Mouse (Mus musculus) MEL (cell line): ENCODE results near the gene Adarb1. TPM values are rescaled to one million over a fixed set of nuclear protein-coding genes. Genes with fewer than 3 reads are reported as not detected.

Experiments used
- DNase-seq: peaks from one replicate; pipeline ENCODE4 v3.0.0; 2011; ENCODE audit warnings: low read depth, low spot score
- H3K27ac ChIP-seq: 2 replicates; pipeline ENCODE4 v1.5.1; 2012; ENCODE audit warnings: low read depth, mild to moderate bottlenecking, control low read depth, low read length, moderate library complexity; ENCODE audit not compliant: control insufficient read depth
- H3K27me3 ChIP-seq, 2 experiments: fragments of 150-350 bp in 1 of 2; sonication (generic) in 1 of 2; 2 replicates each; pipeline ENCODE4 v1.6.1; 2012; ENCODE audit warnings: low read length in 2 of 2, mild to moderate bottlenecking in 2 of 2, improper control_type of control experiment in 1 of 2, moderate library complexity in 1 of 2; ENCODE audit not compliant: insufficient read depth in 2 of 2, control insufficient read depth in 1 of 2
- H3K36me3 ChIP-seq, 2 experiments: 2 replicates each; pipeline ENCODE4 v1.6.1; 2012 to 2014; ENCODE audit warnings: low read length in 2 of 2, improper control_type of control experiment in 1 of 2, inconsistent platforms in 1 of 2, mild to moderate bottlenecking in 1 of 2; ENCODE audit not compliant: insufficient read depth in 2 of 2, control insufficient read depth in 1 of 2
- H3K4me1 ChIP-seq, 2 experiments: fragments of 150-350 bp in 1 of 2; sonication (generic) in 1 of 2; 2 replicates each; pipeline ENCODE4 v1.6.1; 2012; ENCODE audit warnings: low read length in 2 of 2, improper control_type of control experiment in 1 of 2, mild to moderate bottlenecking in 1 of 2; ENCODE audit not compliant: insufficient read depth in 2 of 2, control insufficient read depth in 1 of 2
- H3K4me3 ChIP-seq, 2 experiments: fragments of 150-350 bp in 1 of 2; sonication (generic) in 1 of 2; 2 replicates each; pipeline ENCODE4 v1.5.1; 2012; ENCODE audit warnings: low read depth in 2 of 2, low read length in 2 of 2, mild to moderate bottlenecking in 2 of 2, moderate library complexity in 2 of 2, control low read depth in 1 of 2, improper control_type of control experiment in 1 of 2; ENCODE audit not compliant: control insufficient read depth in 1 of 2, insufficient read depth in 1 of 2
- H3K79me2 ChIP-seq: 2 replicates; pipeline ENCODE4 v1.6.1; 2012; ENCODE audit warnings: mild to moderate bottlenecking, low read length, moderate library complexity; ENCODE audit not compliant: control insufficient read depth, poor library complexity, insufficient read depth
- H3K9ac ChIP-seq: 2 replicates; pipeline ENCODE4 v1.6.1; 2012; ENCODE audit warnings: low read depth, mild to moderate bottlenecking, control low read depth, low read length, moderate library complexity; ENCODE audit not compliant: control insufficient read depth, poor library complexity, severe bottlenecking
- H3K9me3 ChIP-seq: fragments of 150-350 bp; sonication (generic); replicated peaks from 2 replicates; pipeline ENCODE4 v1.6.1; 2012; ENCODE audit warnings: mild to moderate bottlenecking, low read length, improper control_type of control experiment, moderate library complexity; ENCODE audit not compliant: insufficient read depth
- CHD1 ChIP-seq: IDR thresholded peaks from 2 replicates; pipeline ENCODE4 v1.6.1; 2012; ENCODE audit warnings: low read depth, mild to moderate bottlenecking, inconsistent platforms, low read length, improper control_type of control experiment
- CTCF ChIP-seq, 3 experiments: IDR thresholded peaks in 2 of 3; conservative IDR thresholded peaks in 1 of 3; 2 replicates each; pipeline ENCODE4 v1.5.1; 2011 to 2012; ENCODE audit warnings: low read length in 3 of 3, low read depth in 2 of 3, mild to moderate bottlenecking in 2 of 3, improper control_type of control experiment in 1 of 3, inconsistent platforms in 1 of 3, mixed read lengths in 1 of 3, moderate library complexity in 1 of 3; ENCODE audit not compliant: control insufficient read depth in 1 of 3, insufficient read depth in 1 of 3, poor library complexity in 1 of 3, severe bottlenecking in 1 of 3
- EP300 ChIP-seq, 2 experiments: IDR thresholded peaks; 2 replicates each; pipeline ENCODE4 v1.6.1; 2011; ENCODE audit warnings: improper control_type of control experiment in 2 of 2, low read length in 2 of 2, low read depth in 1 of 2, mild to moderate bottlenecking in 1 of 2
- ETS1 ChIP-seq: IDR thresholded peaks from 2 replicates; pipeline ENCODE4 v1.6.1; 2012; ENCODE audit warnings: low read depth, mild to moderate bottlenecking, inconsistent platforms, low read length, improper control_type of control experiment, moderate library complexity
- JUND ChIP-seq: IDR thresholded peaks from 2 replicates; pipeline ENCODE4 v1.6.1; 2011; ENCODE audit warnings: low read depth, mild to moderate bottlenecking, improper control_type of control experiment, low read length
- KAT2A ChIP-seq: conservative IDR thresholded peaks from 2 replicates; pipeline ENCODE4 v1.6.1; 2012; ENCODE audit warnings: low read depth, low read length, improper control_type of control experiment, inconsistent platforms
- MAX ChIP-seq: IDR thresholded peaks from 2 replicates; pipeline ENCODE4 v1.6.1; 2011; ENCODE audit warnings: low read length, improper control_type of control experiment
- MAZ ChIP-seq: IDR thresholded peaks from 2 replicates; pipeline ENCODE4 v1.6.1; 2012; ENCODE audit warnings: low read depth, mild to moderate bottlenecking, inconsistent platforms, low read length, improper control_type of control experiment
- NELFE ChIP-seq: IDR thresholded peaks from 2 replicates; pipeline ENCODE4 v1.6.1; 2011; ENCODE audit warnings: low read depth, low read length, improper control_type of control experiment
- POLR2AphosphoS2 ChIP-seq: IDR thresholded peaks from 2 replicates; pipeline ENCODE4 v1.6.1; 2011; ENCODE audit warnings: low read length, improper control_type of control experiment
- POLR2AphosphoS5 ChIP-seq: IDR thresholded peaks from 2 replicates; pipeline ENCODE4 v1.6.1; 2012; ENCODE audit warnings: low read depth, borderline replicate concordance, mild to moderate bottlenecking, inconsistent platforms, low read length, moderate library complexity, mixed read lengths
- RAD21 ChIP-seq: IDR thresholded peaks from 2 replicates; pipeline ENCODE4 v1.6.1; 2011; ENCODE audit warnings: mild to moderate bottlenecking, low read depth, low read length, improper control_type of control experiment
- RCOR1 ChIP-seq: IDR thresholded peaks from 2 replicates; pipeline ENCODE4 v1.6.1; 2012; ENCODE audit warnings: low read depth, mild to moderate bottlenecking, inconsistent platforms, low read length, improper control_type of control experiment
- SIN3A ChIP-seq: IDR thresholded peaks from 2 replicates; pipeline ENCODE4 v1.6.1; 2012; ENCODE audit warnings: low read length, improper control_type of control experiment, inconsistent platforms
- SMC3 ChIP-seq: IDR thresholded peaks from 2 replicates; pipeline ENCODE4 v1.6.1; 2011; ENCODE audit warnings: low read depth, low read length, improper control_type of control experiment
- TCF12 ChIP-seq: IDR thresholded peaks from 2 replicates; pipeline ENCODE4 v1.6.1; 2014; ENCODE audit warnings: low read depth, mild to moderate bottlenecking, inconsistent platforms, low read length, improper control_type of control experiment, moderate library complexity
- USF2 ChIP-seq, 2 experiments: IDR thresholded peaks; 2 replicates each; pipeline ENCODE4 v1.6.1; 2011 to 2012; ENCODE audit warnings: improper control_type of control experiment in 2 of 2, low read length in 2 of 2, borderline replicate concordance in 1 of 2, inconsistent platforms in 1 of 2, low read depth in 1 of 2, mild to moderate bottlenecking in 1 of 2; ENCODE audit not compliant: insufficient read depth in 1 of 2
- ZKSCAN1 ChIP-seq: IDR thresholded peaks from 2 replicates; pipeline ENCODE4 v1.6.1; 2012; ENCODE audit warnings: low read depth, mild to moderate bottlenecking, inconsistent platforms, low read length, improper control_type of control experiment, moderate library complexity
- polyA plus RNA-seq, 2 experiments: library from polyadenylated mRNA; stranded (reverse) in 1 of 2; unstranded in 1 of 2; fragments of >175 nt in 1 of 2; fragments of >200 nt in 1 of 2; gene quantifications; 2 replicates each; pipeline versions ENCODE4 v1.2.1 to v1.2.4; 2012; ENCODE audit warnings: low replicate concordance in 2 of 2, low read depth in 1 of 2; ENCODE audit not compliant: insufficient read length in 2 of 2, insufficient read depth in 1 of 2, missing spikeins in 1 of 2
- total RNA-seq: library from RNA; depleted of rRNA; stranded (reverse); fragments of 300-350 nt; gene quantifications from 2 replicates; pipeline ENCODE4 v1.2.3, GENCODE M21; 2012

Gene Adarb1
- total and polyA plus RNA-seq, 3 experiments: 2.4 to 3.8 TPM; not detected in 1

GRCm38 (mm10) chr10:77304840-77305533, 113.1 kb downstream of the Adarb1 start:
- TF ChIP-seq TCF12: no peak
- no peak for TF ChIP-seq KAT2A
- TF ChIP-seq RAD21: no peak
- no peak for TF ChIP-seq EP300 (IDR thresholded peaks at IDR 0.05; ENCODE audit: low read depth in 1 of 2, low read length in 2 of 2)
- TF ChIP-seq NELFE: no peak
- no peak for TF ChIP-seq POLR2AphosphoS2
- TF ChIP-seq ZKSCAN1: no peak
- no peak for TF ChIP-seq SMC3
- Histone ChIP-seq H3K27me3 (peaks cover 2% of the 10 kb centered on the region in 2 experiments; a peak in 2 of 4 replicates), H3K79me2 (no peaks in the 10 kb centered on the region), H3K9ac (no peak overlapping the region), H3K4me3 (no peak overlapping the region), H3K36me3 (peaks cover 0 to 7% of the 10 kb centered on the region in 2 experiments; a peak in 2 of 4 replicates), H3K27ac (no peak overlapping the region), H3K4me1 (peaks cover 2 to 12% of the 10 kb centered on the region in 2 experiments), H3K9me3 (no peaks in the 10 kb centered on the region)
- no peak for DNase-seq

DNA sequence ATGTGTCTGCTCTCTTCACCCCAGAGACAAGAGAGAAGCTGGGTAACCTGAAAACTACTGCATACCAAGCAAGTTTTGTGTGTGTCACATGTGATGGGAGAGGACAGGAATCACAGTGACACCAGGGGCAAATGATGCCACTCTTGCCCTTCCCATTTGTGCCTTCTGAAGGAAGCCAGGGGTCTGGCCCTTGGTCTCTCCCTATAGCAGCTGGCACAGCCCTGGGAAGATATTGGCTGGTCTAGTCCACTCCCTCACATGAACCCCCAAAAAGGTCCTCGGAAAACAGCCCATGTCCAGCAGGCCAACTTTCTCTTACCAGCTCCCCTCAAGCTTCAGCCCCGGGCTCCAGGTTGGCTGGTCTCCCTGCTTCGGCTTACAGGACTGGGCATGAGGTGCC, 113.7 kb downstream of the Adarb1 start:
- Histone ChIP-seq H3K79me2 (no peaks in the 10 kb centered on the region), H3K4me1 (peaks cover 7 to 18% of the 10 kb centered on the region in 2 experiments), H3K9me3 (no peaks in the 10 kb centered on the region), H3K9ac (no peak overlapping the region), H3K36me3 (peaks cover 0 to 11% of the 10 kb centered on the region in 2 experiments; a peak in 2 of 4 replicates), H3K27ac (no peak overlapping the region), H3K4me3 (no peak overlapping the region), H3K27me3 (peaks cover 2% of the 10 kb centered on the region in 2 experiments; a peak in 2 of 4 replicates)
- TF ChIP-seq SMC3 (no peak), KAT2A (no peak), JUND (no peak), NELFE (no peak), RCOR1 (no peak), POLR2AphosphoS2 (no peak), MAZ (no peak), USF2 (IDR thresholded peaks at IDR 0.05; ENCODE audit: borderline replicate concordance in 1 of 2, insufficient read depth in 1 of 2, low read depth in 1 of 2, low read length in 2 of 2) (no peak), MAX (no peak), CTCF (IDR thresholded peaks at IDR 0.05 in 2 of 3, conservative IDR thresholded peaks at IDR 0.05 in 1 of 3; ENCODE audit: control insufficient read depth in 1 of 3, insufficient read depth in 1 of 3, low read depth in 2 of 3, low read length in 3 of 3, poor library complexity in 1 of 3, severe bottlenecking in 1 of 3) (no peak)
- no peak for DNase-seq

- H3K4me1 ChIP-seq: peaks cover 13 to 29% of the 10 kb centered on the region in 2 experiments
- H3K79me2 ChIP-seq: no peaks in the 10 kb centered on the region
- peaks cover 0 to 2% of the 10 kb centered on the region in 2 experiments; a peak in 1 of 4 replicates for H3K27me3 ChIP-seq
- peaks cover 0 to 21% of the 10 kb centered on the region in 2 experiments; a peak in 2 of 4 replicates for H3K36me3 ChIP-seq
- TF ChIP-seq SIN3A: 0 out of 2 replicates have a peak, but pooled peaks have one; percentile 4
- peak; percentile 60 for TF ChIP-seq TCF12
- no peak for TF ChIP-seq POLR2AphosphoS5
- peak; percentile 27; the same call in 1 of the 2 replicates for TF ChIP-seq ETS1
- TF ChIP-seq POLR2AphosphoS2: no peak
- no peak for TF ChIP-seq CHD1
- no peaks in the 10 kb centered on the region for H3K9me3 ChIP-seq
- no peak overlapping the region for H3K4me3 ChIP-seq
- no peak overlapping the region for H3K9ac ChIP-seq
- no peak overlapping the region for H3K27ac ChIP-seq
- peak; percentile 66 for DNase-seq
Measured at GRCm38 (mm10) chr10:77300934-77301297, 117.2 kb downstream of the Adarb1 start.
